Mouse (Mus musculus): ENCODE measurements around the gene Hand1. TPM values are rescaled to one million over a fixed set of nuclear protein-coding genes. Genes with fewer than 3 reads are reported as not detected.

Hand1 gene
- total and polyA plus RNA-seq, 3 experiments: not detected

DNA sequence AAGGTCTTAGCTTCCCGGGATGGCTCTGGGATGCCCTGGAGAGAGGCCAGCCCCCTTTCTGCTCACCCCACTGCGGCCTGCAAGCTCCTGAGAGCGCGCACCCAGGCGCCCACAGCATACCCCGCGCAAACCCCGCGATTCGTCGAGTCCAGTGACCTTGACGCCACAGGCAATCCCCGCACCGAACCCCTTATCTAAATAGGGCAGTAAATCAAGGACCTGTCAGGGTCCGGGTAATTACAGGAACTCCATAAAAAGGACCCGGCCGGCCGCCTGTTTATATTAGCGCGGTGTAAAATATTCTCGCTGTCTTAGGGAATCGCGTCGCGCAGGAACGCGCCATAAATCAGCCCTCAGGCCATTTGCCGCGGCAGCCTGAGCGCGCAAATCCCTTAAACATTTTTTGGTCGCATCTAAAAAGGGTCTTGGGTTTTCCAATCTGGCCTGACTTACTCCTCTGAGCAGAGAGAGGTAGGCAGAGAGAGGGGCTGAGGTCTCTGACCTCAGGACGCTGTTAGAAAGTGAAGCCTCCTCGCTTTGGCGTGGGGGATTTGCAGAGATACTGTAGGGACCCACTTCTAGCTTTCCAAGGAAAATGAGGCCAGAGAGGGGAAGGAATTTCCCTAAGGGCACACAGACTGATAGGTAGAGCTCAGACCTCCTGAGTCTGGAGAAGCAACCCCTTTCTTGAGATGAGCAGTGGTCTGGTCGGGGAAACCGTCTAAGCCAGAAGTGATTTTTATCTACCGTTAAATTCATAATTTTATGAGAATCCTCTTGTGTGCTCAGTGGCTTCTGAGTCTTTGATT lies 4.5 kb upstream of the Hand1 start:
- Histone ChIP-seq H3K9me3 (replicated peaks; ENCODE audit: insufficient read depth, low read length) (no peaks in the 10 kb centered on the region), H3K4me1 (ENCODE audit: control insufficient read depth in 1 of 2, insufficient read depth in 2 of 2, low read length in 2 of 2) (no peaks in the 10 kb centered on the region), H3K79me2 (ENCODE audit: control insufficient read depth, insufficient read depth, low read length, poor library complexity) (no peaks in the 10 kb centered on the region), H3K36me3 (ENCODE audit: control insufficient read depth in 1 of 2, insufficient read depth in 2 of 2, low read length in 2 of 2) (no peaks in the 10 kb centered on the region), H3K4me3 (ENCODE audit: control insufficient read depth in 1 of 2, insufficient read depth in 1 of 2, low read depth in 2 of 2, low read length in 2 of 2) (no peak overlapping the region), H3K9ac (ENCODE audit: control insufficient read depth, low read depth, low read length, poor library complexity, severe bottlenecking) (no peak overlapping the region), H3K27me3 (ENCODE audit: control insufficient read depth in 1 of 2, insufficient read depth in 2 of 2, low read length in 2 of 2) (peaks cover 13 to 32% of the 10 kb centered on the region in 2 experiments), H3K27ac (ENCODE audit: control insufficient read depth, low read depth, low read length) (no peak overlapping the region)
- DNase-seq (ENCODE audit: low read depth, low spot score): no peak
- TF ChIP-seq NELFE (IDR thresholded peaks at IDR 0.05; ENCODE audit: low read depth, low read length): no peak
- no peak for TF ChIP-seq SMC3 (IDR thresholded peaks at IDR 0.05; ENCODE audit: low read depth, low read length)
- TF ChIP-seq ETS1 (IDR thresholded peaks at IDR 0.05; ENCODE audit: low read depth, low read length): no peak
- no peak for TF ChIP-seq CHD2 (IDR thresholded peaks at IDR 0.05; ENCODE audit: low read length)
- TF ChIP-seq MEF2A (IDR thresholded peaks at IDR 0.05; ENCODE audit: extremely low read depth, insufficient replicate concordance, low read depth, low read length, poor library complexity, severe bottlenecking): no peak
- TF ChIP-seq MAX (IDR thresholded peaks at IDR 0.05; ENCODE audit: low read length): no peak
- TF ChIP-seq ZKSCAN1 (IDR thresholded peaks at IDR 0.05; ENCODE audit: low read depth, low read length): no peak

DNA sequence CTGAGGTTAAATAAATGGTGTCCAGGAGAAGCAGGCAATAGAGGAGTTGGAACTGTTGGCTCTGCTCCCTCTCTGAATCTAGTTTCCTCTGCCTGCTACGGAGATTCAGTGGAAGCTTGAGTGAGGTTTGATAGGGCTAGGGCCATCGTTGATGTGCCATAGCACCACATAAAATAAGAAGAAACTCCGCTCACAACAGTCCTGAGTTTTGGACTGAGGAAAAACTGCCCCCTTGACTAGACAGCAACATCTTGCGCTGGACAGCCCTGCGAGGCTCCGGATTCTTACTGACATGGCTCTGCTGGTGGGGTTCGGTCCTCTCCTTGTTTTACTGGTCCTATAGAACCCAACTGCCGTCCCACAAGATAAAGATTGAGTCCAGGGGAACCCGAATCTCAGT lies 3.8 kb upstream of the Hand1 start:
- no peak for DNase-seq (ENCODE audit: low read depth, low spot score)
- Histone ChIP-seq H3K79me2 (ENCODE audit: control insufficient read depth, insufficient read depth, low read length, poor library complexity) (no peaks in the 10 kb centered on the region), H3K9ac (ENCODE audit: control insufficient read depth, low read depth, low read length, poor library complexity, severe bottlenecking) (no peak overlapping the region), H3K27ac (ENCODE audit: control insufficient read depth, low read depth, low read length) (no peak overlapping the region), H3K9me3 (replicated peaks; ENCODE audit: insufficient read depth, low read length) (no peaks in the 10 kb centered on the region), H3K36me3 (ENCODE audit: control insufficient read depth in 1 of 2, insufficient read depth in 2 of 2, low read length in 2 of 2) (no peaks in the 10 kb centered on the region), H3K4me3 (ENCODE audit: control insufficient read depth in 1 of 2, insufficient read depth in 1 of 2, low read depth in 2 of 2, low read length in 2 of 2) (no peak overlapping the region), H3K4me1 (ENCODE audit: control insufficient read depth in 1 of 2, insufficient read depth in 2 of 2, low read length in 2 of 2) (no peaks in the 10 kb centered on the region), H3K27me3 (ENCODE audit: control insufficient read depth in 1 of 2, insufficient read depth in 2 of 2, low read length in 2 of 2) (peaks cover 13 to 31% of the 10 kb centered on the region in 2 experiments)
- TF ChIP-seq CHD2 (IDR thresholded peaks at IDR 0.05; ENCODE audit: low read length) (no peak), POLR2AphosphoS5 (IDR thresholded peaks at IDR 0.05; ENCODE audit: borderline replicate concordance, low read depth, low read length) (no peak), ETS1 (IDR thresholded peaks at IDR 0.05; ENCODE audit: low read depth, low read length) (no peak), BHLHE40 (IDR thresholded peaks at IDR 0.05; ENCODE audit: borderline replicate concordance, low read depth, low read length) (no peak), ZC3H11A (IDR thresholded peaks at IDR 0.05; ENCODE audit: low read depth, low read length) (no peak)

DNA sequence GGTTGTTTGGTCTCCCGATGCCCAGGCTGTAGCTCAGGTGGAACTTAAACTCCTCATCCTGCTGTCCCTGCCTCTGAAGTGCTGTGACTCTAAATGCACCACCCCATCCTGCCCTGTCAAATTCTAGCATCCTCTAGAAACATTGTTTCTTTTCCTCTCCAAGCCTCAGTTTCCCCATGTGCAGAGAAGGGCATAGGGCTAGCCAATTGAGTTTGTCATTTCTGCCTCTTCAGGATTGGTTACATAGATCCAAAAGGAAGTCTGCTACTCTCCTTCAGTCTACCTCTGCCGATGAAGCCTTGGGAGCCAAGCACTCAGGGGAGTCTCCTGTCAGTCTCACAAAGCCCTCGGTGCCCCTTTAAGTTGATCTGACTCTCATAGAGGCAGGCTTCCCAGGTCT lies 3.3 kb upstream of the Hand1 start:
- Histone ChIP-seq H3K36me3 (ENCODE audit: control insufficient read depth in 1 of 2, insufficient read depth in 2 of 2, low read length in 2 of 2) (no peaks in the 10 kb centered on the region), H3K4me1 (ENCODE audit: control insufficient read depth in 1 of 2, insufficient read depth in 2 of 2, low read length in 2 of 2) (no peaks in the 10 kb centered on the region), H3K27ac (ENCODE audit: control insufficient read depth, low read depth, low read length) (no peak overlapping the region), H3K9me3 (replicated peaks; ENCODE audit: insufficient read depth, low read length) (no peaks in the 10 kb centered on the region), H3K4me3 (ENCODE audit: control insufficient read depth in 1 of 2, insufficient read depth in 1 of 2, low read depth in 2 of 2, low read length in 2 of 2) (no peak overlapping the region), H3K27me3 (ENCODE audit: control insufficient read depth in 1 of 2, insufficient read depth in 2 of 2, low read length in 2 of 2) (peaks cover 8 to 26% of the 10 kb centered on the region in 2 experiments), H3K9ac (ENCODE audit: control insufficient read depth, low read depth, low read length, poor library complexity, severe bottlenecking) (no peak overlapping the region), H3K79me2 (ENCODE audit: control insufficient read depth, insufficient read depth, low read length, poor library complexity) (no peaks in the 10 kb centered on the region)
- TF ChIP-seq MYB (IDR thresholded peaks at IDR 0.05; ENCODE audit: low read depth, low read length): no peak
- TF ChIP-seq SIN3A (IDR thresholded peaks at IDR 0.05; ENCODE audit: low read length): no peak
- DNase-seq (ENCODE audit: low read depth, low spot score): no peak
